Mouse (Mus musculus) lung, postnatal 14 days (tissue): ENCODE measurements at regions not wholly inside any gene's neighbourhood (a gene's known extent, or its start where the extent isn't known, plus 50 kb on each side); places are given as distances from the start of the nearest gene placed in this dataset.
"Not testable (repeated sequence)": the region's sequence is repeated elsewhere in the genome, so short reads cannot be mapped to it uniquely, and the experiment has no call there.

Experiments
- DNase-seq: peaks from one replicate; pipeline ENCODE4 v3.0.0; 2021

GRCm38 (mm10) chr5:6590058-6590457 is 713.9 kb upstream of the Tex47 start:
- DNase-seq = no peak

- not testable (repeated sequence) for DNase-seq
Measured at GRCm38 (mm10) chr5:6611151-6611550, 692.8 kb upstream of the Tex47 start.

- DNase-seq = no peak
Measured at GRCm38 (mm10) chr5:6644869-6645268, 659.0 kb upstream of the Tex47 start.

GRCm38 (mm10) chr5:6676211-6676610 is 627.7 kb upstream of the Tex47 start:
- DNase-seq = not testable (repeated sequence)

- peak; percentile 1 for DNase-seq
Measured at GRCm38 (mm10) chr5:6709668-6710309, 594.1 kb upstream of the Tex47 start.

GRCm38 (mm10) chr5:6716179-6716578 is 587.7 kb upstream of the Tex47 start:
- no peak for DNase-seq

GRCm38 (mm10) chr5:6716630-6717029 is 587.3 kb upstream of the Tex47 start:
- no peak for DNase-seq
